Mouse (Mus musculus) heart, adult 2 months (tissue): ENCODE results near the gene Sult2a7.

ENCODE experiments used
- EP300 ChIP-seq: fragments of 200-500 bp; IDR thresholded peaks from 2 replicates; pipeline ENCODE4 v1.6.1; 2011; ENCODE audit warnings: low read depth, low read length, control low read depth; ENCODE audit not compliant: insufficient read depth
- POLR2A ChIP-seq: fragments of 200-500 bp; IDR thresholded peaks from 2 replicates; pipeline ENCODE4 v1.6.1; 2011; ENCODE audit warnings: mild to moderate bottlenecking, low read depth, low read length, control low read depth; ENCODE audit not compliant: insufficient read depth

DNA sequence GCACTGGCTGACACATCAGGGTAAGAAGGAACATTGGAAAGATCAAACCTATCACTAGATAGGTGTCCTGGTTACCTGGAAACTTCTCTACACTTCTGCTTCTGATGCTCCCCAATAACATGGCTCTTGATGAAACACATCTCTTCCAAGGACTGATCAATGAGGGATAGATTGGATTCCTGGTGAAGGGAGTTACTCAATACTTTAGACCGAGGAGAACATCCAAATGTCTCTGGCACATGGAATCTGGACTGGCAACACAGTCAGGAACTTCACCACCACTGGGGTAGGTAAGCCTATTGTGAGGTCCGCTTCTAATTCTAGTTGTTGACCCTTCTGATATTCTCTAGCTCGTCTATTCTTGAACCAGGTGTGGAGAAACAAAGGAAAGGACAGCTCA lies 24.3 kb upstream of the Sult2a7 start:
- no peak for TF ChIP-seq POLR2A
- TF ChIP-seq EP300 = no peak
